Mouse (Mus musculus) kidney, adult 18-20 months (tissue): ENCODE results near the gene Eftud2.

Source experiments
- DNase-seq: peaks from one replicate; pipeline ENCODE4 v3.0.0; 2021

The Eftud2 gene

GRCm38 (mm10) chr11:102880585-102881313 lies at the start of gene Eftud2, which contains the start of gene Ccdc103:
TSS of gene Eftud2 (minus strand) at chr11:102880985.
TSS of gene Ccdc103 (plus strand) at chr11:102881204.
- DNase-seq: peak; percentile 96

GRCm38 (mm10) chr11:102925351-102925717 lies 44.5 kb upstream of the Eftud2 start:
- DNase-seq: no peak

- DNase-seq: peak; percentile 93
Measured at GRCm38 (mm10) chr11:102924557-102925350, 44.0 kb upstream of the Eftud2 start, which contains the start of gene Kif18b. TSS of gene Kif18b (minus strand) at chr11:102925124.

GRCm38 (mm10) chr11:102921491-102921890 lies 40.7 kb upstream of the Eftud2 start:
- no peak for DNase-seq

GRCm38 (mm10) chr11:102918077-102918476 lies 37.3 kb upstream of the Eftud2 start:
- no peak for DNase-seq

- no peak for DNase-seq
Measured at GRCm38 (mm10) chr11:102915380-102915779, 34.6 kb upstream of the Eftud2 start.

GRCm38 (mm10) chr11:102911376-102911775 lies 30.6 kb upstream of the Eftud2 start:
- no peak for DNase-seq

GRCm38 (mm10) chr11:102903654-102904053 lies 22.9 kb upstream of the Eftud2 start:
- DNase-seq: no peak

GRCm38 (mm10) chr11:102902107-102902506 lies 21.3 kb upstream of the Eftud2 start:
- no peak for DNase-seq

- DNase-seq: no peak
Measured at GRCm38 (mm10) chr11:102901199-102901598, 20.4 kb upstream of the Eftud2 start.

GRCm38 (mm10) chr11:102900763-102901162 lies 20.0 kb upstream of the Eftud2 start, which contains the start of gene Gfap:
TSS of gene Gfap (minus strand) at chr11:102900912.
- DNase-seq: peak; percentile 79

- DNase-seq: no peak
Measured at GRCm38 (mm10) chr11:102898408-102898807, 17.6 kb upstream of the Eftud2 start.

GRCm38 (mm10) chr11:102896641-102897040 lies 15.9 kb upstream of the Eftud2 start:
- DNase-seq: no peak

- DNase-seq: no peak
Measured at GRCm38 (mm10) chr11:102895779-102896178, 15.0 kb upstream of the Eftud2 start.

GRCm38 (mm10) chr11:102894716-102895115 lies 13.9 kb upstream of the Eftud2 start:
- no peak for DNase-seq

GRCm38 (mm10) chr11:102893015-102893651 lies 12.3 kb upstream of the Eftud2 start:
- peak; percentile 81 for DNase-seq

- no peak for DNase-seq
Measured at GRCm38 (mm10) chr11:102890096-102890495, 9.3 kb upstream of the Eftud2 start.

- no peak for DNase-seq
Measured at GRCm38 (mm10) chr11:102888135-102888534, 7.3 kb upstream of the Eftud2 start.

GRCm38 (mm10) chr11:102887433-102887832 lies 6.6 kb upstream of the Eftud2 start:
- DNase-seq: no peak

GRCm38 (mm10) chr11:102884616-102885219 lies 3.9 kb upstream of the Eftud2 start, which contains the start of gene Fam187a:
TSS of gene Fam187a (plus strand) at chr11:102885169.
- DNase-seq: no peak

GRCm38 (mm10) chr11:102881314-102882198 lies 771 bp upstream of the Eftud2 start:
- no peak for DNase-seq

GRCm38 (mm10) chr11:102879558-102879957 lies 1.2 kb downstream of the Eftud2 start:
- DNase-seq: no peak
